Mouse (Mus musculus) intestine, embryonic 14.5 days (tissue): Measurements from ENCODE around the gene Rasa3. TPM values are rescaled to one million over a fixed set of nuclear protein-coding genes. Genes with fewer than 3 reads are reported as not detected.

Experiments
- ATAC-seq: fragments of 200-750 bp; cut with Nextera tagmentation; replicated peaks from 2 replicates; pipeline ENCODE4 v1.8.0; 2017; ENCODE audit warnings: low read depth, moderate number of reproducible peaks, moderate TSS enrichment, moderate library complexity; ENCODE audit not compliant: low FRiP score, low TSS enrichment
- DNase-seq: peaks from one replicate; pipeline ENCODE4 v3.0.0-alpha.2; 2018; ENCODE audit warnings: low spot score
- H3K27ac ChIP-seq: fragments of 300-500 bp; sonication (generic); 2 replicates; pipeline ENCODE4 v1.5.1; 2014; ENCODE audit warnings: low read depth, mild to moderate bottlenecking, control low read depth
- H3K27me3 ChIP-seq: fragments of 300-500 bp; sonication (generic); replicated peaks from 2 replicates; pipeline ENCODE4 v1.6.1; 2014; ENCODE audit warnings: low read length, control low read depth; ENCODE audit not compliant: control insufficient read depth, insufficient read depth
- H3K36me3 ChIP-seq: fragments of 300-500 bp; sonication (generic); 2 replicates; pipeline ENCODE4 v1.6.1; 2014; ENCODE audit warnings: low read length, control low read depth; ENCODE audit not compliant: control insufficient read depth, insufficient read depth
- H3K4me1 ChIP-seq: fragments of 300-500 bp; sonication (generic); replicated peaks from 2 replicates; pipeline ENCODE4 v1.6.1; 2014; ENCODE audit warnings: low read length, control low read depth, mixed read lengths; ENCODE audit not compliant: control insufficient read depth, insufficient read depth
- H3K4me2 ChIP-seq: fragments of 300-500 bp; sonication (generic); 2 replicates; pipeline ENCODE4 v1.6.1; 2014; ENCODE audit warnings: low read length
- H3K4me3 ChIP-seq: fragments of 300-500 bp; sonication (generic); 2 replicates; pipeline ENCODE4 v1.5.1; 2014; ENCODE audit warnings: low read depth, low read length, control low read depth, mixed read lengths
- H3K9ac ChIP-seq: fragments of 300-500 bp; sonication (generic); 2 replicates; pipeline ENCODE4 v1.6.1; 2014; ENCODE audit warnings: mild to moderate bottlenecking, low read length
- H3K9me3 ChIP-seq: fragments of 300-500 bp; sonication (generic); 2 replicates; pipeline ENCODE4 v1.6.1; 2016; ENCODE audit warnings: low read length, control low read depth; ENCODE audit not compliant: control insufficient read depth
- WGBS: fragments of 180-500 bp; shearing (Covaris S2); extraction: QIAGEN DNeasy Blood & Tissue Kit; methylation state at CpG from one replicate; pipeline ENCODE4 v1.1.7; 2014; 5-methylcytosine and 5-hydroxymethylcytosine counted together
- polyA plus RNA-seq: library from polyadenylated mRNA; unstranded; fragments of >200 nt; fragmentation: Nextera tagmentation; extraction: Ambion mirVana; gene quantifications from 2 replicates; pipeline ENCODE4 v1.2.1, GENCODE M21; 2014

Gene Rasa3
- polyA plus RNA-seq, 1 experiment from 2014 or later: 24.9 TPM

- H3K27ac ChIP-seq: no peak overlapping the region
- DNase-seq (no peak), ATAC-seq (peak; percentile 55; the same call in 1 of the 2 replicates)
- H3K4me1 ChIP-seq: no peaks in the 10 kb centered on the region
- H3K9me3 ChIP-seq: no peaks in the 10 kb centered on the region
- no peak overlapping the region for H3K4me3 ChIP-seq
- no peaks in the 10 kb centered on the region for H3K27me3 ChIP-seq
- no peaks in the 10 kb centered on the region for H3K36me3 ChIP-seq
- no peak overlapping the region for H3K4me2 ChIP-seq
- 57% methylated on average over 6 of the region's 6 CpGs for WGBS
- no peak overlapping the region for H3K9ac ChIP-seq
These were observed 138.6 kb downstream of the Rasa3 start for GRCm38 (mm10) chr8:13538821-13539220.

DNA sequence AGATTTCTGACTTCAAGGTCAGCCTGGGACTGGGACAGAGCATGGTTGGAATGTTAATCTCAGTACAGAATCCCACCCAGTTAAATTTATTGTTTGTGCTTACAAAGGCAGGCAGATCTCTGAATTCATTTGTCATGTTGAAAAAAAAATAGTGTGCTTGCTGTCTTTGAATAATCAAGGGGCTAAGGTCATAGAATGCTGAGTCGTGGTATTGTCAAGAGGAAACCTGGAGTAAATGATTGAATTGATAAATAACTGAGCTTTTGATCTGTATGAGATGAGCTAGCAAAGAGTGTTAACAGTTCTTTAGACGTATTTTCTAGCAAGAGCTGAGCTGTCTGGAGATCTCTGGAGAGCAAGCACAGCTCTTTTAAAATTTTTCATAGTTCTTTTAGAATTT lies 140.3 kb downstream of the Rasa3 start:
- Histone ChIP-seq H3K9ac (no peak overlapping the region), H3K36me3 (no peaks in the 10 kb centered on the region), H3K27me3 (no peaks in the 10 kb centered on the region), H3K27ac (no peak overlapping the region), H3K4me3 (no peak overlapping the region), H3K9me3 (no peaks in the 10 kb centered on the region), H3K4me2 (no peak overlapping the region), H3K4me1 (peaks cover 3% of the 10 kb centered on the region)
- ATAC-seq: no peak
- DNase-seq: no peak
- 52% methylated on average over 2 of the region's 2 CpGs for WGBS

GRCm38 (mm10) chr8:13533123-13533522 lies 144.3 kb downstream of the Rasa3 start:
- no peak for DNase-seq
- peaks cover 37% of the 10 kb centered on the region for H3K4me1 ChIP-seq
- WGBS: 66% methylated on average over 8 of the region's 8 CpGs
- no peak overlapping the region for H3K4me3 ChIP-seq
- H3K27me3 ChIP-seq: no peaks in the 10 kb centered on the region
- H3K27ac ChIP-seq: no peak overlapping the region
- no peaks in the 10 kb centered on the region for H3K9me3 ChIP-seq
- H3K9ac ChIP-seq: no peak overlapping the region
- no peak overlapping the region for H3K4me2 ChIP-seq
- H3K36me3 ChIP-seq: no peaks in the 10 kb centered on the region
- no peak for ATAC-seq

DNA sequence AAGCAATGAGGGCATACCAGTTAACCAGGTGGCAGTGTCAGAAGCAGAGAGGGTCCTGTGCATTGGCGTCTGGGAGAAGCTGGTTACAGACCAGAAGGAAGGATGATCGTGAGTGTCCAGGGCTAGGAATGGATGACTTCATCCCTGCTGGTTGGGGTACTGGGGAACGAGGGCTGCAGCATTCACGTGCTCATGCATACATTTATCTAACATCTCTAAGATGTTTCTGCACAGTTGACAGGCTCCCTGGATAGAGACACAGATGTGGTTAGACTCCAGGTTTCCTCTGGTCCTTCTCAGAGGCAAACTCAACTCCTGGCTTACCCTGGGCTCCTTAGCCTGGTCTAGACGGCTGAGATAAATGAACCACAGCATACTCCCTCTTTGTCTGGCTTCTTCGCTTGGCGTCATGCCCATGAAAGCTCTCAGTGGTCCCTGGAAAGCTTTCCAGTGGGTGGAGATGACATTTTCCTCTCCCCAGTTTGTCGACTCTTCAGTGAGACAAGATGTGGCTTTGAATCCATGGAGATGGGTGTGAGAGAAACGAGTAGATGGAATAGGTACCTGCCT lies 145.7 kb downstream of the Rasa3 start:
- no peak overlapping the region for H3K9ac ChIP-seq
- H3K27me3 ChIP-seq: no peaks in the 10 kb centered on the region
- H3K4me1 ChIP-seq: peaks cover 37% of the 10 kb centered on the region
- peak overlapping the region; percentile 57 for H3K27ac ChIP-seq
- H3K36me3 ChIP-seq: no peaks in the 10 kb centered on the region
- ATAC-seq (0 out of 2 replicates have a peak, but pooled peaks have one; percentile 30), DNase-seq (peak; percentile 73)
- no peak overlapping the region for H3K4me3 ChIP-seq
- 0 out of 2 replicates have a peak, but pooled peaks cover 2% of the 10 kb centered on the region for H3K9me3 ChIP-seq
- WGBS: 42% methylated on average over 9 of the region's 9 CpGs
- H3K4me2 ChIP-seq: 0 out of 2 replicates have a peak overlapping the region, but pooled peaks have one; percentile 0

- Histone ChIP-seq H3K4me1 (peaks cover 37% of the 10 kb centered on the region), H3K9me3 (0 out of 2 replicates have a peak, but pooled peaks cover 2% of the 10 kb centered on the region), H3K27ac (peak overlapping the region; percentile 57), H3K27me3 (no peaks in the 10 kb centered on the region), H3K4me2 (0 out of 2 replicates have a peak overlapping the region, but pooled peaks have one; percentile 0), H3K9ac (no peak overlapping the region), H3K36me3 (no peaks in the 10 kb centered on the region), H3K4me3 (no peak overlapping the region)
- ATAC-seq (peak; percentile 72), DNase-seq (peak; percentile 66)
- WGBS: 27% methylated on average over 5 of the region's 5 CpGs
These were observed 146.5 kb downstream of the Rasa3 start for GRCm38 (mm10) chr8:13530941-13531340.

- H3K9me3 ChIP-seq: 0 out of 2 replicates have a peak, but pooled peaks cover 2% of the 10 kb centered on the region
- WGBS: 80% methylated on average over 3 of the region's 3 CpGs
- ATAC-seq (0 out of 2 replicates have a peak, but pooled peaks have one; percentile 4), DNase-seq (no peak)
- H3K9ac ChIP-seq: no peak overlapping the region
- no peaks in the 10 kb centered on the region for H3K27me3 ChIP-seq
- H3K4me1 ChIP-seq: peaks cover 37% of the 10 kb centered on the region
- no peak overlapping the region for H3K4me3 ChIP-seq
- 0 out of 2 replicates have a peak overlapping the region, but pooled peaks have one; percentile 0 for H3K4me2 ChIP-seq
- H3K27ac ChIP-seq: peak overlapping the region; percentile 57; the same call in 1 of the 2 replicates
- no peaks in the 10 kb centered on the region for H3K36me3 ChIP-seq
These were observed 147.0 kb downstream of the Rasa3 start for GRCm38 (mm10) chr8:13530401-13530800.

DNA sequence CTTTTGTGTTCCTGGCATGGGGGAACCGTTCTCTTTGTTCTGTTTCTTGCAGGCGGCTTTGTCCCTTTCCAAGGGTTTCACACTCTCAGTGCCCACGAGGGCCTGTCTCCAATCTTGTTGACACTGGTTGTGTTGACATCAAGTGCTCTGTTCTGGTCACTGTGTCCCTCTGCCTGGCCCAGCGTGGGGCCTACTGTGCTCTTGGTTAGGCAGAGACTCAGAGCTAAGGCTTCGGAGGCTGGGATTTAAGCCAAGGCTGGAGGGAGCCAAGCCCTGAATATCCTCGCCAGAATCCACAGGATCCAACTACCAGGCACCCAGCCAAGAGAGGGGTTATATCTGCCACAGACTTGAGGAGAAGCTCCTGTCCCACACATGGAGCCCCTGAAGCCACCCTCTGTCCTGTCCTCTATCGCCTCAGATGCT lies 147.5 kb downstream of the Rasa3 start:
- Histone ChIP-seq H3K36me3 (no peaks in the 10 kb centered on the region), H3K4me1 (peaks cover 37% of the 10 kb centered on the region), H3K9me3 (0 out of 2 replicates have a peak, but pooled peaks cover 2% of the 10 kb centered on the region), H3K27ac (peak overlapping the region; percentile 57; the same call in 1 of the 2 replicates), H3K4me2 (no peak overlapping the region), H3K27me3 (no peaks in the 10 kb centered on the region), H3K9ac (no peak overlapping the region), H3K4me3 (no peak overlapping the region)
- no peak for DNase-seq
- WGBS: 56% methylated on average over 7 of the region's 7 CpGs
- ATAC-seq: 0 out of 2 replicates have a peak, but pooled peaks have one; percentile 14

DNA sequence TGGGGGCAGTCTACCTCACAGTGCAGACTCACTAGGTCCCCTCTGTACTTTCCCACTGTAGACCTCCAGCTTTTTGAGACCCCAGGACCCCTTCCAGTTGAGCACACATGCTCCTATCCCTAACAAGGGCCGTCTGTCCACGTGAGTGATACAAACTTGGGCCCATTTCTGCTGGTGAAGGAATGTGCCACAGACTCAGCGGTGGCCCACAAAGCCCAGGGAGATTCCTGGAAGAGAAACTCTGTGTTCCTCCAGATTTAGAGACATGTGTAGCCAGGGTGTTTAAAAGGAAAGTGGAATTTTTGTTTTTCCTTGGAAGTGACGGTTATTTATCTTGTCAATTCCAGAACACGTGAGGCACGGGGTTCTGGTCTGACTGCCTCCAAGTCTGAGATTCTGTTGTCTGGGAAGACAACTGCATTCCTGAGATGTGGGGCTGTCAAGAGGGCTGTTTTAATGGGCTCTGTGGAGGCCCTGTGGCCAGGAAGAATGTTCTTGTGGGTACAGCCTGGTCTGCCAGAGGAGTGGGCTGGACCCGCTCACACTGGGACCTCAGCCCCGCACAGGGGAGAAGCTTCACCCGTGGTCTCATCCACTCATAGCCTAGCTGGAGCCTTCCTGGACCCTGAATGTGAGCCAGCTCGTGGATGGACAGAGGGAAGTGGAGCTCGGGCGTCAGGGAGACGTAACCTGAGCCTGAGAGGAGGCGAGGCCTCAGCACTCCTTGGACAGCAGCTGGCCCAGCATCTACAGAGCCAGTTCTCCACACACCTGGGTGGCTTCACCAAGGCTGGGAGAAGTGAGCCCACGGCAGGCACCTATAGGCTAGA lies 148.2 kb downstream of the Rasa3 start:
- H3K36me3 ChIP-seq: no peaks in the 10 kb centered on the region
- no peak overlapping the region for H3K4me3 ChIP-seq
- no peaks in the 10 kb centered on the region for H3K27me3 ChIP-seq
- no peak for DNase-seq
- H3K4me1 ChIP-seq: peaks cover 37% of the 10 kb centered on the region
- 48% methylated on average over 15 of the region's 15 CpGs for WGBS
- no peak for ATAC-seq
- H3K9me3 ChIP-seq: 0 out of 2 replicates have a peak, but pooled peaks cover 2% of the 10 kb centered on the region
- H3K27ac ChIP-seq: peak overlapping the region; percentile 57; the same call in 1 of the 2 replicates
- H3K4me2 ChIP-seq: no peak overlapping the region
- no peak overlapping the region for H3K9ac ChIP-seq
